Mouse (Mus musculus) C2C12 (cell line): ENCODE data around the gene Uvrag.

Experiments
- CEBPB ChIP-seq: IDR thresholded peaks from one replicate; pipeline ENCODE4 v1.6.1; 2011; ENCODE audit warnings: low read depth, mild to moderate bottlenecking, control low read depth, moderate library complexity
- CTCF ChIP-seq: IDR thresholded peaks from one replicate; pipeline ENCODE4 v1.5.1; 2011; ENCODE audit not compliant: control insufficient read depth, insufficient read depth, insufficient read length
- FOSL1 ChIP-seq: IDR thresholded peaks from one replicate; pipeline ENCODE4 v1.8.0; 2011; ENCODE audit warnings: mild to moderate bottlenecking, low read length; ENCODE audit not compliant: poor library complexity, insufficient read depth, severe bottlenecking
- MAX ChIP-seq: IDR thresholded peaks from one replicate; pipeline ENCODE4 v1.6.1; 2011; ENCODE audit warnings: mild to moderate bottlenecking, control low read depth
- MYOD1 ChIP-seq: IDR thresholded peaks from one replicate; pipeline ENCODE4 v1.6.1; 2011; ENCODE audit warnings: low read depth; ENCODE audit not compliant: control insufficient read depth, insufficient read length
- MYOG ChIP-seq: IDR thresholded peaks from one replicate; pipeline ENCODE4 v1.6.1; 2011; ENCODE audit not compliant: control insufficient read depth, insufficient read length; ENCODE audit errors: extremely low read depth
- USF1 ChIP-seq: IDR thresholded peaks from one replicate; pipeline ENCODE4 v1.6.1; 2011; ENCODE audit warnings: low read depth, mild to moderate bottlenecking, control low read depth, moderate library complexity

- TF ChIP-seq CTCF, result no peak
- no peak for TF ChIP-seq USF1
- no peak for TF ChIP-seq MYOD1
- TF ChIP-seq MAX, result no peak
- no peak for TF ChIP-seq FOSL1
- TF ChIP-seq MYOG, result no peak
- no peak for TF ChIP-seq CEBPB
Measured at GRCm38 (mm10) chr7:99053626-99054025, 87.3 kb downstream of the Uvrag start.
